Mouse (Mus musculus) central nervous system, embryonic 11.5 days (tissue): ENCODE results near the gene Olfr622. TPM values are rescaled to one million over a fixed set of nuclear protein-coding genes. Genes with fewer than 3 reads are reported as not detected.

Experiments used
- polyA plus RNA-seq: library from polyadenylated mRNA; depleted of rRNA; stranded (reverse); fragments of >200 nt; gene quantifications from 2 replicates; pipeline ENCODE4 v1.2.3, GENCODE M21; 2012; rRNA removed

Gene Olfr622
- polyA plus RNA-seq = not detected in 2 replicates

GRCm38 (mm10) chr7:103642602-103643001 is at the start of gene Olfr622:
TSS of gene Olfr622 (minus strand) at chr7:103642702.

DNA sequence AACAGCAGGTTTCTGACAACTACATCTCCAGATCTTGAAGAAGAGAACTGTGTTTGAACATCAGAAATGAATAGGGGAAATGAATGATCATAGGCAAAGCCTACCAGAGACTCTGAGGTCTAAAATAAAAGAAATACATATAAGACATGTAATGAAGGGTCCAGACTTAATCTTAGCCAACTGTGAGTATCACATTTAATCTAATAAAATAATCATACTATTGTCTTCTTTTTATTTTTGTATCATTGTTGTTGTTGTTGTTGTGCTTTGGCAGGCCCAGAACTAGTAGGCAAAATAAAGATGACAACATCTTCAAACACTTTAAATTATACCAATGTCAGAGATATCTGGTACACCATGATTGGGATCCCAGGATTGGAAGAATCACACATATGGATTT is 39.9 kb upstream of the Olfr622 start, which contains the start of gene Olfr625-ps1:
Olfr625-ps1 (plus strand) TSS at position 301 of the 400 bp plus-strand sequence.

DNA sequence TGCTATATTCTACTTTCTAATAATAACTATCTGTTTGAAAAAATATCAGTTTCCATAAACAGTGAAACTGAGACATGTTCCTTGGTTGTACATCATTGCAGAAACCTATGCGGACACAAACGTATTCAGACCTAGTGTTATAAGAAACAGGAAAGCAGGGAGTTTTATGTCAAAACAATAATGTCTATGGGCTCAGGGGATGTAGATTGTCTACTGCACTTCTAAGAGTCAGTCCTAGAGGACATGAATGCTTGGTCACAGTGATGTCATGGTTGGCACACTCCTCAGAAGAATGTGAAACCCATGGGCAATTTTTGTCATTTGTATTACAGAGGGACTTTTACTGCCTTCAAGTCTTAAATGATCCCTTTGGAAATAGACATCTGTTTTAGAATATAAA is 28.6 kb upstream of the Olfr622 start, which contains the start of gene Olfr624:
Olfr624 (minus strand) TSS at position 101 of the 400 bp plus-strand sequence.

GRCm38 (mm10) chr7:103663598-103663997 is 21.1 kb upstream of the Olfr622 start, which contains the start of gene Olfr623:
TSS of gene Olfr623 (minus strand) at chr7:103663698.

DNA sequence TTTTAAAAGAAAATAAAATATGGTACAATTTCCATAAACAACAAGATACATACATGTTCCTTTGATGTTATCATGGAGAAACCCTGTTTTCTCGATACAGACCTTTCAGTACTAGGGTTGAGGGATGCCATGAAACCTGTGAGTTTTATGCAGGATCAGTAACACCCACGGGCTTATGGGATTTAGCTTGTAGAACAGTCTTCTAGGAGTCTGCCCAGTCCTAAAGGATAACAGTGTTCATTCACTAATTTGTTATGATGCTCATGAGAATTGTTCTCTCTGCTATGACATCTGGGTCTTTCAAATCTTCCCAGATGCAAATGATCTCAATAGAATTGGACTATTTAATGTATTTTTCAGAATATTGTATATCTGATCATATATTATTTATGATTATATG is 30.1 kb downstream of the Olfr622 start, which contains the start of gene Olfr620:
Olfr620 (minus strand) TSS at position 101 of the 400 bp plus-strand sequence.

DNA sequence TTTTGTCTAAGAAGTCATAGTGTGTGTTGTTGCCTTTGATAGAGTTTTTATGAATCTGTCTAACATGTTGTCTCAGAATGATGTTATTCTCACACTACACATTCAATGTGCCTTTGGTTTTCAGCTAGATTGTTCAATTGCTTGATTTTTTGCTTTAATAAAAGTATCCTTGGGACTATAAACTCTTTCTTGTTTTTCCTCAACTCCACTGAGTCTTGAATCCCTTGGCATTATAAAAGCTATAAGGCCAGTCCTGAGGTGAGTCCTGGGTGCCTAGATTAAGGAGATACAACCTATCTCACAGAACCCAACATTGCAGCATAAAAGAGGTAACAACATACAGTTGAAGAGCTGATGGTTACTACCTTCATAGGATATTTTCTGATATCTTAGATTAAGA is 42.2 kb downstream of the Olfr622 start, which contains the start of gene Olfr619:
Olfr619 (plus strand) TSS at position 301 of the 400 bp plus-strand sequence.

GRCm38 (mm10) chr7:103589803-103590202 is 52.7 kb downstream of the Olfr622 start, which contains the start of gene Olfr618:
TSS of gene Olfr618 (plus strand) at chr7:103590103.

Other genes with a start within 250 kb of the Olfr622 start
- not detected in 2 replicates for gene Usp17lc, start 227.6 kb downstream of the Olfr622 start, polyA plus RNA-seq
- not detected in 2 replicates for gene Olfr605, start 197.3 kb downstream of the Olfr622 start, polyA plus RNA-seq
- gene Olfr606, start 193.7 kb downstream of the Olfr622 start, polyA plus RNA-seq = not detected in 2 replicates
- gene Olfr607, start 178.6 kb downstream of the Olfr622 start, polyA plus RNA-seq = not detected in 2 replicates
- gene Olfr608, start 172.8 kb downstream of the Olfr622 start, polyA plus RNA-seq = not detected in 2 replicates
- gene Olfr609, start 144.6 kb downstream of the Olfr622 start, polyA plus RNA-seq = not detected in 2 replicates
- gene Olfr610, start 130.6 kb downstream of the Olfr622 start, polyA plus RNA-seq = not detected in 2 replicates
- gene Olfr611, start 121.9 kb downstream of the Olfr622 start, polyA plus RNA-seq = not detected in 2 replicates
- gene Olfr612, start 100.0 kb downstream of the Olfr622 start, polyA plus RNA-seq = not detected in 2 replicates
- gene Olfr613, start 94.6 kb downstream of the Olfr622 start, polyA plus RNA-seq = not detected in 2 replicates
- not detected in 2 replicates for gene Olfr615, start 86.6 kb downstream of the Olfr622 start, polyA plus RNA-seq
- gene Olfr616, start 73.6 kb downstream of the Olfr622 start, polyA plus RNA-seq = not detected in 2 replicates
- gene Olfr617, start 69.6 kb downstream of the Olfr622 start, polyA plus RNA-seq = not detected in 2 replicates
- gene Olfr618, start 52.6 kb downstream of the Olfr622 start, polyA plus RNA-seq = 0.02 TPM in 2 replicates
- gene Olfr619, start 42.1 kb downstream of the Olfr622 start, polyA plus RNA-seq = not detected in 2 replicates
- gene Olfr620, start 30.2 kb downstream of the Olfr622 start, polyA plus RNA-seq = not detected in 2 replicates
- gene Olfr623, start 21.0 kb upstream of the Olfr622 start, polyA plus RNA-seq = not detected in 2 replicates
- gene Olfr624, start 28.5 kb upstream of the Olfr622 start, polyA plus RNA-seq = 0.04 TPM in 2 replicates
- not detected in 2 replicates for gene Olfr625-ps1, start 40.0 kb upstream of the Olfr622 start, polyA plus RNA-seq
- gene Olfr243, start 72.0 kb upstream of the Olfr622 start, polyA plus RNA-seq = not detected in 2 replicates
- not detected in 2 replicates for gene Olfr628, start 87.7 kb upstream of the Olfr622 start, polyA plus RNA-seq
- gene Olfr629, start 102.2 kb upstream of the Olfr622 start, polyA plus RNA-seq = not detected in 2 replicates
- gene Olfr630, start 114.6 kb upstream of the Olfr622 start, polyA plus RNA-seq = not detected in 2 replicates
- not detected in 2 replicates for gene Olfr69, start 128.9 kb upstream of the Olfr622 start, polyA plus RNA-seq
- not detected in 2 replicates for gene Olfr68, start 137.0 kb upstream of the Olfr622 start, polyA plus RNA-seq
- gene Olfr67, start 149.1 kb upstream of the Olfr622 start, polyA plus RNA-seq = not detected in 2 replicates
- 1,727 and 2,114 TPM in 2 replicates for gene Hbb-bt, start 171.3 kb upstream of the Olfr622 start, polyA plus RNA-seq
- gene Hbb-bs, start 185.4 kb upstream of the Olfr622 start, polyA plus RNA-seq = 1,278 and 2,335 TPM in 2 replicates
- 0.40 TPM in 1 of 2 replicates, not detected in the other for gene Hbb-bh2, start 197.8 kb upstream of the Olfr622 start, polyA plus RNA-seq
- gene Hbb-bh1, start 200.5 kb upstream of the Olfr622 start, polyA plus RNA-seq = 1,953 and 3,124 TPM in 2 replicates
- gene Hbb-y, start 210.5 kb upstream of the Olfr622 start, polyA plus RNA-seq = 10,518 and 17,284 TPM in 2 replicates
- not detected in 2 replicates for gene Olfr66, start 243.6 kb upstream of the Olfr622 start, polyA plus RNA-seq